Mouse (Mus musculus): Measurements from ENCODE around the gene Rnf7.
"Not testable (repeated sequence)": the region's sequence is repeated elsewhere in the genome, so short reads cannot be mapped to it uniquely, and the experiment has no call there.

The Rnf7 gene

GRCm38 (mm10) chr9:96478071-96478888 lies at the start of gene Rnf7:
Gene Rnf7 (minus strand): TSS chr9:96478675.
- TF ChIP-seq CTCF (conservative IDR thresholded peaks at IDR 0.05; ENCODE audit: low read length) (no peak), POU5F1 (IDR thresholded peaks at IDR 0.05; ENCODE audit: borderline replicate concordance, low read length) (no peak), NANOG (IDR thresholded peaks at IDR 0.05; ENCODE audit: borderline replicate concordance, low read length) (no peak)
- H3K36me3 ChIP-seq (ENCODE audit: insufficient read depth, low read length), result peaks cover 34% of the 10 kb centered on the region
- no peaks in the 10 kb centered on the region for H3K27me3 ChIP-seq (ENCODE audit: insufficient read depth, low read length)
- peaks cover 75% of the 10 kb centered on the region for H3K4me1 ChIP-seq (replicated peaks; ENCODE audit: low read depth, low read length)
- peak within 1 kb of the TSS; percentile 97 for H3K4me3 ChIP-seq (replicated peaks; ENCODE audit: low read length)
- H3K9me3 ChIP-seq (ENCODE audit: low read length), result no peaks in the 10 kb centered on the region

DNA sequence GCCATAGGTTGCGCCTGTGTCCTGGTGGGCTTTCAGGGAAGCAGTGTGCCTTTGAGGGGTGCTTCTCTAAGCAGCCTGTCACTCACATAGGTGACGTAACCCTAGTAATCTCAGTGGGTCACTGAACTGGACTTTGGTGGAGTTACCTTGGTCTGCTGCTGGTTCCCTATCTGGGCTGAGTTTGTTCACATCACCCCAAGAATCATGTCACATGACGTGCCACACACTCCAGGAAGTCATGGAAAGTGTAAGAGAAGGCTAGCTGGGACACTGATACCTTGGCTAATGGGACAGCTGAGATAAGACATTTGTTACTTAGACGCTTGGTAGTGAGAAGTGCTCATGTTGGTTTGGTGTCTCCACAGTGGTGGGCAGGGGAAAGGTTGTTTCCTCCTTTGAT lies 47.5 kb upstream of the Rnf7 start:
- H3K9me3 ChIP-seq (ENCODE audit: low read length), result no peaks in the 10 kb centered on the region
- no peaks in the 10 kb centered on the region for H3K36me3 ChIP-seq (ENCODE audit: insufficient read depth, low read length)
- peaks cover 87% of the 10 kb centered on the region for H3K4me1 ChIP-seq (replicated peaks; ENCODE audit: low read depth, low read length)
- TF ChIP-seq NANOG (IDR thresholded peaks at IDR 0.05; ENCODE audit: borderline replicate concordance, low read length) (no peak), POU5F1 (IDR thresholded peaks at IDR 0.05; ENCODE audit: borderline replicate concordance, low read length) (no peak), CTCF (conservative IDR thresholded peaks at IDR 0.05; ENCODE audit: low read length) (no peak)
- H3K4me3 ChIP-seq (replicated peaks; ENCODE audit: low read length), result no peak overlapping the region
- peaks cover 19% of the 10 kb centered on the region for H3K27me3 ChIP-seq (ENCODE audit: insufficient read depth, low read length)

DNA sequence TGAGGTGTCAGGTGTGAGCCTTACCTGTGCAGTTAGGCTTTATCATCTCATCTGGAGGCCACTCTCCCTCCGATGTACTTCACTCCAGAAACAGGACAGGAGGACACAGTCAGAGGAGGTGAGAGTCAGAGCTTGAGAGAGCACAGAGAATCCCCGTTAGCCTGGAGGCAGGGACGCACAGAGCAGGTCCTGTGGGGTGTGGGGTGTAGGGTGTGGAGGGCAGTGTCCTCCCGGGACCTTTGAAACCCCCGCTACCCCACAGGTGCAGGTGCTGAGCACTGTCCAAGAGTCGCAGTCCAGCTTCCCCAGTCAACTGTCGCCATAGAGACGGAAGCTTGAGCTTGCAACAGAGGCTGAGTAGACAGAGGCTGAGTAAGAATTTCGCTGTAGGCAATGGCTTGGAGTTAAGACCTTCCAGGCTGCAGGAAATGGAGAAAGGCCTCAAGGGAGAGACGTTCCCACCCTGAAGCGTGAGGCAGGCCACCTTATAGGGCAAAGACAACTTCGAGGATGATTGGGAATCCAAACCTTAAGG lies 46.6 kb upstream of the Rnf7 start, which contains the start of gene Gm28729:
Gene Gm28729 (minus strand): TSS at position 293 of the 535 bp plus-strand sequence.
- Histone ChIP-seq H3K9me3 (ENCODE audit: low read length) (no peaks in the 10 kb centered on the region), H3K27me3 (ENCODE audit: insufficient read depth, low read length) (peaks cover 19% of the 10 kb centered on the region), H3K4me1 (replicated peaks; ENCODE audit: low read depth, low read length) (peaks cover 84% of the 10 kb centered on the region), H3K36me3 (ENCODE audit: insufficient read depth, low read length) (no peaks in the 10 kb centered on the region), H3K4me3 (replicated peaks; ENCODE audit: low read length) (no peak within 1 kb of the TSS)
- TF ChIP-seq CTCF (conservative IDR thresholded peaks at IDR 0.05; ENCODE audit: low read length) (no peak), POU5F1 (IDR thresholded peaks at IDR 0.05; ENCODE audit: borderline replicate concordance, low read length) (no peak), NANOG (IDR thresholded peaks at IDR 0.05; ENCODE audit: borderline replicate concordance, low read length) (no peak)

DNA sequence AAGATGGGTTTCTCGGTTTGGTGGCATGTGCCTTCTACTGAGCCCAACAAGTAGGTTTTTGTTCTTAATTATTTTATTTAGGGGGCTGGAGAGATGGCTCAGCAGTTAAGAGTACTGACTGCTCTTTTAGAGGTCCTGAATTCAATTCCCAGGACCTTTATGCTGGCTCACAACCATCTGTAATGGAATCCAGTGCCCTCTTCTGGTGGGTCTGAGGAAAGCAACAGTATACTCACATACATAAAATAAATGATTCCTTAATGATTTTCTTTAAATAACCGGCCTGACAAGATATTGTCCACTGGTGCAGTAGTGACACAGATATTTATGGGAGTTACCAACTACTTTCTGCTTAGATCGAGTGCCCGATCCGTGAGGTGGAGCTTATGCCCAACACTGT lies 44.7 kb upstream of the Rnf7 start:
- H3K9me3 ChIP-seq (ENCODE audit: low read length), result no peaks in the 10 kb centered on the region
- peaks cover 19% of the 10 kb centered on the region for H3K27me3 ChIP-seq (ENCODE audit: insufficient read depth, low read length)
- H3K4me3 ChIP-seq (replicated peaks; ENCODE audit: low read length), result no peak overlapping the region
- peak; percentile 48 for TF ChIP-seq CTCF (conservative IDR thresholded peaks at IDR 0.05; ENCODE audit: low read length)
- no peak for TF ChIP-seq POU5F1 (IDR thresholded peaks at IDR 0.05; ENCODE audit: borderline replicate concordance, low read length)
- peaks cover 65% of the 10 kb centered on the region for H3K4me1 ChIP-seq (replicated peaks; ENCODE audit: low read depth, low read length)
- no peaks in the 10 kb centered on the region for H3K36me3 ChIP-seq (ENCODE audit: insufficient read depth, low read length)

- not testable (repeated sequence) for H3K9me3 ChIP-seq (ENCODE audit: low read length); H3K36me3 ChIP-seq (ENCODE audit: insufficient read depth, low read length); H3K4me3 ChIP-seq (replicated peaks; ENCODE audit: low read length)
- H3K27me3 ChIP-seq (ENCODE audit: insufficient read depth, low read length), result peaks cover 14% of the 10 kb centered on the region
- peaks cover 63% of the 10 kb centered on the region for H3K4me1 ChIP-seq (replicated peaks; ENCODE audit: low read depth, low read length)
- peak; percentile 27 for TF ChIP-seq CTCF (conservative IDR thresholded peaks at IDR 0.05; ENCODE audit: low read length)
Measured at GRCm38 (mm10) chr9:96521574-96521973, 43.1 kb upstream of the Rnf7 start.

DNA sequence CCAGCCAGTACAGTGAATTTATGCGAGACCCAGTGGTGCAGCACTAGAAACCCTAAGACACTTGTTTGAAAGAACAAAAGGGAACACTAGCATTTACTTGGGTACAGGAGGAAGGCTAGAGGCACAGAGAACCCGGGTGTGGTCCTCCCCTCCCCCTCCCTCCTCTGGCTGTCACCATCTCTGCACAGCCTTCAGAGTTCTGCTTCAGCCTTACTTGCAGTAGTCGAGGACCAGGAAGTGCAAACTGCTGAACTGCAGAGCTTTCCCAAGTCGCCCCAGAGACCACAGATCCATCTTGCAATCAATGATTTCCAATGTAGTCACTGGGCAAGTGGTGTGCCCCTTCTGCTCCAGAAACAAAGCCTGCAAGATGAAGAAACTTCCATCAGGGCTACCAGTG lies 39.0 kb upstream of the Rnf7 start:
- Histone ChIP-seq H3K4me1 (replicated peaks; ENCODE audit: low read depth, low read length) (peaks cover 49% of the 10 kb centered on the region), H3K9me3 (ENCODE audit: low read length) (no peaks in the 10 kb centered on the region), H3K27me3 (ENCODE audit: insufficient read depth, low read length) (no peaks in the 10 kb centered on the region), H3K36me3 (ENCODE audit: insufficient read depth, low read length) (no peaks in the 10 kb centered on the region), H3K4me3 (replicated peaks; ENCODE audit: low read length) (no peak overlapping the region)
- TF ChIP-seq POU5F1 (IDR thresholded peaks at IDR 0.05; ENCODE audit: borderline replicate concordance, low read length), result no peak
- no peak for TF ChIP-seq CTCF (conservative IDR thresholded peaks at IDR 0.05; ENCODE audit: low read length)
- TF ChIP-seq NANOG (IDR thresholded peaks at IDR 0.05; ENCODE audit: borderline replicate concordance, low read length), result no peak

- Histone ChIP-seq H3K36me3 (ENCODE audit: insufficient read depth, low read length) (no peaks in the 10 kb centered on the region), H3K4me3 (replicated peaks; ENCODE audit: low read length) (no peak overlapping the region), H3K27me3 (ENCODE audit: insufficient read depth, low read length) (no peaks in the 10 kb centered on the region), H3K4me1 (replicated peaks; ENCODE audit: low read depth, low read length) (peaks cover 42% of the 10 kb centered on the region), H3K9me3 (ENCODE audit: low read length) (no peaks in the 10 kb centered on the region)
- TF ChIP-seq POU5F1 (IDR thresholded peaks at IDR 0.05; ENCODE audit: borderline replicate concordance, low read length), result no peak
- no peak for TF ChIP-seq CTCF (conservative IDR thresholded peaks at IDR 0.05; ENCODE audit: low read length)
- TF ChIP-seq NANOG (IDR thresholded peaks at IDR 0.05; ENCODE audit: borderline replicate concordance, low read length), result no peak
Measured at GRCm38 (mm10) chr9:96516806-96517205, 38.3 kb upstream of the Rnf7 start.

DNA sequence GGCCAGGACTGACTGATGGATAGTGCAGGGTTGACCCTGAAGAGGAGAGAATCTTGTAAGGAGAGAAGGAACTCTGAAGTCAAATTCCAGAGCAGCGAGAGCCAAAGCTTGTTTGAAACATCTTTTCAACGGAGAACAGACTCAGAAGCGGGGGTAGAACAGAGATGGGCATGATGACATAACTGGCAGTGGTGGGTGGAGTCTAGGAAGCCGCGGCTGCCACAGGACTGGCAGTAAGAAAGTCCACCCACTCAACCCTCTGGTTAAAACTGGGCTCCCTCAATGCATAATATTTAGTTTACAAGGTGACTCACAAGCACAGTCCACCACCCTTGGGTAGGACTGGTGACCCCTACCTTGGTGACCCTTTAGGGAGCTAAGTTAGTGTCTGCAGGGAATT lies 37.3 kb upstream of the Rnf7 start:
- no peaks in the 10 kb centered on the region for H3K9me3 ChIP-seq (ENCODE audit: low read length)
- no peaks in the 10 kb centered on the region for H3K36me3 ChIP-seq (ENCODE audit: insufficient read depth, low read length)
- no peak overlapping the region for H3K4me3 ChIP-seq (replicated peaks; ENCODE audit: low read length)
- TF ChIP-seq POU5F1 (IDR thresholded peaks at IDR 0.05; ENCODE audit: borderline replicate concordance, low read length), result no peak
- TF ChIP-seq NANOG (IDR thresholded peaks at IDR 0.05; ENCODE audit: borderline replicate concordance, low read length), result no peak
- no peak for TF ChIP-seq CTCF (conservative IDR thresholded peaks at IDR 0.05; ENCODE audit: low read length)
- no peaks in the 10 kb centered on the region for H3K27me3 ChIP-seq (ENCODE audit: insufficient read depth, low read length)
- H3K4me1 ChIP-seq (replicated peaks; ENCODE audit: low read depth, low read length), result peaks cover 35% of the 10 kb centered on the region
